Mouse (Mus musculus): ENCODE measurements around the gene Gse1. TPM values are rescaled to one million over a fixed set of nuclear protein-coding genes. Genes with fewer than 3 reads are reported as not detected.
A peak's percentile ranks its signal among the peaks of the same experiment; 100 is the strongest.

Gene Gse1
- 29.6 and 55.9 TPM in 2 replicates for polyA plus RNA-seq (2012; rRNA removed)

DNA sequence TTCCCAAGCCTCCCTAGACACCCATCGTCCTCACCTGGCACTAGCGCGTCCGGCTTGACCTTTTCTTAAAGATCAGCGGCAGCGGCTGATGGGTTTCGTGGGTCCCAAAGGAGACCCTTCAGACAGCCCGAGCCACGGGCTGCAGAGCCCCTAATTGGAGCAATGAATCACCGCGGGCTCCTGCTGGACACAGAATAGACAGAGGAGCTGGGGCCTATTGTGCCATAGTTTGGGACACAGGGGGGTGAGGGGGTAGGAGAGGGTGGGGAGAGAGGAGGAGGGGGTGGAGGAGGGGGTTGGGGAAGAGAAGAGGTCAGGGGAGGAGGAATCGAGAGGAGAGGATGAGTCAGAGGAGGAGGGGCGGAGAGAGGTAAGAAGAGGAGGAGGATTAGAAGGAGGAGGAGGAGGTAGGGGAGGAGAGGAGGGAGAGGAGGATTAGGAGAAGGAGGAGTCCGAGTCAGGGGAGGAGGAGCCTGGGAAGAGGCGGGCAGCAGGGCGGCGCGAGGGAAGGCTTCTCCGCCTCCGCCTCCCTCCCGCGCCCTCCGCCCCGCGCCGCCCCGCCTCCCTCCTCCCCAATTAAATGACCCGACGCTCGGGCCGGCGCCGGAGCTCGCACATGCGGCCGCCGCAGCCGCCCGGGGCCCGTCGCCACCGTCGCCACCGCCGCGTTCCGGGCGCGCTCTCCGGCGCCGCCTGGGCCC lies at the start of gene Gse1:
TSS of gene Gse1 (plus strand) at position 566 of the 701 bp plus-strand sequence.
- WGBS: 6% methylated on average over 49 of the region's 52 CpGs
- peaks cover 22% of the 10 kb centered on the region for H3K27me3 ChIP-seq (ENCODE audit: control insufficient read depth, insufficient read depth, low read length)
- H3K4me3 ChIP-seq (ENCODE audit: low read depth, low read length): peak within 1 kb of the TSS; percentile 67
- H3K27ac ChIP-seq (ENCODE audit: insufficient read depth, low read depth, low read length): no peak within 1 kb of the TSS
- H3K36me3 ChIP-seq (ENCODE audit: control insufficient read depth, insufficient read depth, low read length): no peaks in the 10 kb centered on the region
- TF ChIP-seq POLR2A (IDR thresholded peaks at IDR 0.05; ENCODE audit: low read depth, low read length) (no peak), CTCF (IDR thresholded peaks at IDR 0.05; ENCODE audit: extremely low read depth, insufficient read length, insufficient replicate concordance, low read depth, low read length) (no peak)
- peaks cover 6% of the 10 kb centered on the region for H3K4me1 ChIP-seq (ENCODE audit: control insufficient read depth, insufficient read depth, insufficient read length, low read length)

GRCm38 (mm10) chr8:120179027-120179431 lies 49.2 kb upstream of the Gse1 start:
- peak; percentile 99 for TF ChIP-seq CTCF (IDR thresholded peaks at IDR 0.05; ENCODE audit: extremely low read depth, insufficient read length, insufficient replicate concordance, low read depth, low read length)
- no peak for TF ChIP-seq POLR2A (IDR thresholded peaks at IDR 0.05; ENCODE audit: low read depth, low read length)
- H3K4me3 ChIP-seq (ENCODE audit: low read depth, low read length): peak overlapping the region; percentile 34
- no peak overlapping the region for H3K27ac ChIP-seq (ENCODE audit: insufficient read depth, low read depth, low read length)
- no peaks in the 10 kb centered on the region for H3K36me3 ChIP-seq (ENCODE audit: control insufficient read depth, insufficient read depth, low read length)
- H3K4me1 ChIP-seq (ENCODE audit: control insufficient read depth, insufficient read depth, insufficient read length, low read length): no peaks in the 10 kb centered on the region; the same call in 1 of the 2 replicates
- H3K27me3 ChIP-seq (ENCODE audit: control insufficient read depth, insufficient read depth, low read length): peaks cover 11% of the 10 kb centered on the region; the same call in 1 of the 2 replicates
- WGBS: under 1% methylated on average over 10 of the region's 10 CpGs

DNA sequence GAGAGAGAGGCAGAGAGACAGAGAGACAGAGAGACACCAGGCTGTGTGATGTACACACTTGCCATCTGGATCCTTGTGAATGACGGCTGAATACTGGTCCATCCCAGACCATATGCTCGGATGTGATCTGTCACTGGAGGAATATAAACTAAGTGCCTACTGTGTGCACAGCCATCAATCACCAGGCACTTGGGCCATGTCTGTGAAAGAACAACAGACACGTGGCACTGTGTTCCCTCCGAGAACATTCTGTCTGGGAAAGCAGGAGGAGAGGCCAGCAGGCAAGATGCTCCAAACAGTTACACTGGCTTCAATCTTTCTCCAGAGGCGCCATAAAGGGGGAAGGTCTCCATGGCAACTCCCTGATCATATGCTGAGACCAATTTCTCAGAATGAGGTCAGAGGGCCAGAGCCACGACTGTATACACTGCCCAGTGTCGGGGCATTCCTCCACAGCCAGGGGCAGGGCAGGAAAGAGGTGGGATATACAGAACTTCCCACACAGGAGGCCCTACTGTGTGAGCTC lies 47.7 kb upstream of the Gse1 start:
- WGBS: 73% methylated on average over 7 of the region's 7 CpGs
- Histone ChIP-seq H3K36me3 (ENCODE audit: control insufficient read depth, insufficient read depth, low read length) (no peaks in the 10 kb centered on the region), H3K4me1 (ENCODE audit: control insufficient read depth, insufficient read depth, insufficient read length, low read length) (peaks cover 5% of the 10 kb centered on the region), H3K4me3 (ENCODE audit: low read depth, low read length) (no peak overlapping the region), H3K27me3 (ENCODE audit: control insufficient read depth, insufficient read depth, low read length) (peaks cover 11% of the 10 kb centered on the region; the same call in 1 of the 2 replicates), H3K27ac (ENCODE audit: insufficient read depth, low read depth, low read length) (no peak overlapping the region)
- TF ChIP-seq CTCF (IDR thresholded peaks at IDR 0.05; ENCODE audit: extremely low read depth, insufficient read length, insufficient replicate concordance, low read depth, low read length): no peak
- no peak for TF ChIP-seq POLR2A (IDR thresholded peaks at IDR 0.05; ENCODE audit: low read depth, low read length)

DNA sequence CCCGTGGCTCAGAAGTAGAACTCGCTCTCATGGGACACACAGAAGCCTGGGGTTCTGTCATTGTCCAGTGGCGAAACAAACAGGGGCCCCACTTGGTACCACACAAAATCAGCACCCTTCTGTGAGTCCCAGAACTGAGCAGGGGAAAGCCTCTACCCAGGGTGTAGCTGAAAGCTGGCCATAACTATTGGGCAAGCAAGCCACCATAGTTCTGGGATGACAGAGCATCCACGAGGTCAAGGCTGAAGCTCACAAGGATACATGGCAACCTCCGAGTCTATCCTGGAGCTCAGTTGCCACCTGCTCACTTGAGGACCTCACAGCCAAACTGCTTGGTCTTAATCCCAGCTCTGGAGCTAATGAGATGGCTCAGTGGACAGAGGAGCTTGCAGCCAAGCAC lies 47.0 kb upstream of the Gse1 start:
- peaks cover 10% of the 10 kb centered on the region for H3K4me1 ChIP-seq (ENCODE audit: control insufficient read depth, insufficient read depth, insufficient read length, low read length)
- 73% methylated on average over 5 of the region's 5 CpGs for WGBS

DNA sequence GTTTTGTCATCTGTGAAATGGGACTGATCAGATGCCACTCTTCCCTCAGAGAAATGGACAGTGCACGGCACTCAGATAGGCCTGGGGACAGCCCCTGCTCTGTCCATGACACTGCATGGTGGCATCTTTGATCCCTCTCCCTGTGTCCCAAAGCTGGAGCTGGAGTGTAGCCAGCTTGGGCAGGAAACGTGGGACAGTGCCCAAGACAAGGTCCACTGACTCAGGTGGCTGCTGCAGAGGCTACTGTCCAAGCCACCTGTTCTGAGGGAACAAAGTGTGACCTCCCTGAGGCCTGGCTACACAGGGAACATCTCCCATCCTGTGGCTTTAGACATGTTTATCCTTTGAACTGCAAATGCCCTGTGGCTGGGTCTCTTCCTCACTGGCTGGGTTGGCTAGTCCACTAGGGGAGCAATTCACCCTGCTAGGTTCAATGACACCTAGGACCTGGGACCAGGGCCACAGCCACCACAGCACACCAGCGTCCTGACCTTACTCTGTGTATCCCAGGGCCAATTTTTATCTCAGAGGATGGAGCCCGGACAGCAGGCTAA lies 46.3 kb upstream of the Gse1 start:
- no peak overlapping the region for H3K27ac ChIP-seq (ENCODE audit: insufficient read depth, low read depth, low read length)
- 61% methylated on average over 4 of the region's 4 CpGs for WGBS

More for the DNA sequence above, 47.0 kb upstream of the Gse1 start:
- Histone ChIP-seq H3K4me3 (ENCODE audit: low read depth, low read length) (no peak overlapping the region), H3K36me3 (ENCODE audit: control insufficient read depth, insufficient read depth, low read length) (no peaks in the 10 kb centered on the region), H3K27me3 (ENCODE audit: control insufficient read depth, insufficient read depth, low read length) (peaks cover 11% of the 10 kb centered on the region; the same call in 1 of the 2 replicates), H3K27ac (ENCODE audit: insufficient read depth, low read depth, low read length) (no peak overlapping the region)
- TF ChIP-seq POLR2A (IDR thresholded peaks at IDR 0.05; ENCODE audit: low read depth, low read length) (no peak), CTCF (IDR thresholded peaks at IDR 0.05; ENCODE audit: extremely low read depth, insufficient read length, insufficient replicate concordance, low read depth, low read length) (no peak)

DNA sequence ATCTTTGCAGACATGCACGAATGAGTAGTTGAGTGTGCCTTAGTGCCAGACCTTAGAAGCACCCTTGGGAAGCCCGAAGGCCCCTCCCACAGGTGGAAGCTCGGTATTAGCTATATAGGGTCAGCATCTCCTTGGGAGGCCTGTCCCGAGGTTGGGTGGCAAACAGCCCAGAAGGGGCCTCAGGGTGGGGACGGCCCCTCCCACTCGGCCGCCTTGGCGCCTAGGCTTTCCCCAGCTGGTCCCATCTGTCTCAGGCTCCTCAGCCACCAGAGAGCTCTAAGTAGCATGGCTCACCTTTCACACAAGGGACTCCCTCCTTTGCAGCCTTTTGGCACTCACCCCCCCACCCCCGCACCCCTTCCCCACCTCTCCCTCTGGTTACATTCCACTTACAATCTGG lies 43.9 kb upstream of the Gse1 start:
- TF ChIP-seq CTCF (IDR thresholded peaks at IDR 0.05; ENCODE audit: extremely low read depth, insufficient read length, insufficient replicate concordance, low read depth, low read length) (no peak), POLR2A (IDR thresholded peaks at IDR 0.05; ENCODE audit: low read depth, low read length) (no peak)
- no peak overlapping the region for H3K4me3 ChIP-seq (ENCODE audit: low read depth, low read length)
- H3K36me3 ChIP-seq (ENCODE audit: control insufficient read depth, insufficient read depth, low read length): no peaks in the 10 kb centered on the region
- WGBS: 24% methylated on average over 9 of the region's 9 CpGs
- H3K27me3 ChIP-seq (ENCODE audit: control insufficient read depth, insufficient read depth, low read length): no peaks in the 10 kb centered on the region
- H3K27ac ChIP-seq (ENCODE audit: insufficient read depth, low read depth, low read length): no peak overlapping the region
- peaks cover 10% of the 10 kb centered on the region for H3K4me1 ChIP-seq (ENCODE audit: control insufficient read depth, insufficient read depth, insufficient read length, low read length)

More for the DNA sequence above, 46.3 kb upstream of the Gse1 start:
- Histone ChIP-seq H3K4me1 (ENCODE audit: control insufficient read depth, insufficient read depth, insufficient read length, low read length) (peaks cover 10% of the 10 kb centered on the region), H3K4me3 (ENCODE audit: low read depth, low read length) (no peak overlapping the region), H3K36me3 (ENCODE audit: control insufficient read depth, insufficient read depth, low read length) (no peaks in the 10 kb centered on the region), H3K27me3 (ENCODE audit: control insufficient read depth, insufficient read depth, low read length) (peaks cover 11% of the 10 kb centered on the region; the same call in 1 of the 2 replicates)
- TF ChIP-seq POLR2A (IDR thresholded peaks at IDR 0.05; ENCODE audit: low read depth, low read length) (no peak), CTCF (IDR thresholded peaks at IDR 0.05; ENCODE audit: extremely low read depth, insufficient read length, insufficient replicate concordance, low read depth, low read length) (no peak)
